Mouse (Mus musculus): ENCODE measurements at regions not wholly inside any gene's neighbourhood (a gene's known extent, or its start where the extent isn't known, plus 50 kb on each side); places are given as distances from the start of the nearest gene placed in this dataset.
"Not testable (repeated sequence)": the region's sequence is repeated elsewhere in the genome, so short reads cannot be mapped to it uniquely, and the experiment has no call there.

DNA sequence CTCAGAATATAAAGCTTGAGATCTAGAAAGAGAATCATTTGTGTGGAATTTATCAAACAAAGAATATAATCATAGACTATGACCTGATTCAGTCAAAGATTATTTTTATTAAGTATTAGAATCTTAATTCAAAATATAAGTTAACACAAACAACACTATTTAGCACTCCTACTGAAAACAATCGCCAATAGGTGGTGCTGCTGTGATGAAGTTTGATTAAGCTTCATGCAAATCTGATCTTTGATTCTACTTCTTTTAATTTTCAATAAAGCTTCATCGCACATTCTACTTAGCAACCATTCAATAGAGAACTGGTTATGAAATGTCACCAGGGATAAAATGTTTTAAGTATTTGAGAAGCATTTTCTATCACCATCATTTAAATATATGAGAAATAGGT is 1509.9 kb upstream of the Pcdh7 start:
- peak in 1 of 2 experiments; percentile 31 for DNase-seq (ENCODE audit: low spot score in 2 of 2)

DNA sequence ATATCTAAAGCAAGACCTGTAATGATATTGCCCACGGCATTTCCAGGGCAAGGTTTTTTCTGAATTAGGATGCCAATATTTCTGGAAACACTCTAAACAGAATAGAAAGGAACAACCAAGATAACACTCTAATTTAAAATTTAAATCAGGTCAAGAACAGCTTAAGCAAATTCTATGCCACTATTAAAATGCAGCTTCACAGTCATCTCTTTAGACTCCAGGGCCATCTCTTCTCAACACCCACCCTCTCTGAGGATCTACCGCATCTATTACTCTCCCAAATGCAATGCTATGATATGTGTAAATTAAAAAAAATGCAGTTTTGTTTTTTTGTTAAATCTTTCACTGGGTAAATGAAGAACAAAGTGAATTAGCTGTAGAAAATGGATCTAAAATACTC is 1501.9 kb upstream of the Pcdh7 start:
- DNase-seq (ENCODE audit: low spot score in 2 of 2), result no peak

DNA sequence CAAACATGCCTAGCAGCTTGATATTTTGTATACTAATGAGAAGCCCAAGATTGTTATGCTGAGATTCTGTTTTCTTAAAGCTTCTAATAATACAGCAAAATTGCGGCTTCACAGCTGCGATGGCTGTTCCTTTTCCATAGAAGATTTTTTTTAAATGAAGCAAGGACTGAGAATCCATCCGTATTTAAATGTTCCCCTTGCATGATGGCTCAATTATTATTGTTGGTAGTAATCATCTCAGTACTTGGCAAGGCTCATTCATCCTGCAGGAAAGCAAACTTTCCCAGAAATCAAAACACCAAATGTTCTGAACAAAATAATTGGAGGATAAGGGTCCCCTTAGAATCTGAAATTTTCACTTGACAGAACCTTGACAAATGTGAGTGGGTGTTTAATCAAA is 1451.6 kb upstream of the Pcdh7 start:
- DNase-seq (ENCODE audit: low spot score in 2 of 2), result no peak

DNA sequence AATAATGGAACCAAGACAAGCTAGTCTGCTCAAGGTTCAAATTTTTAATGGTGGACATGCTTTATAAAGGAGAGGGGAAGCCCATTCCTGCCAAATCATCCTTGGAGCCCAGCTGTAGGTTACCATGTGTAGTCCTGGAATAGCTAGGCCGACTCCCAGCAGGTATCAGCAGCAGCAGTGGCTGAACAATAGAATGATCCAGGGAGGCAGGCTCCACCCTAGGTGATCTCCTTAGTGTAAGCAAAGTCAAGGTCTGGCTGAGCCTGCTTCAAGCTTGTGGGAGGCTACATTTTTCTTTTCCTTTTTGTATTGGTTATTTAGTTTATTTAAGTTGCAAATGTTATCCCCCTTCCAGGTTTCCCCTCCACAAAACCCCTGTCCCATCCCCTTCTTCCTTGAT is 1426.1 kb upstream of the Pcdh7 start:
- not testable (repeated sequence) for DNase-seq (ENCODE audit: low spot score in 2 of 2)

Data from frontal cortex, postnatal 36 days (tissue).